10 mouse cellular contexts compared by ENCODE assay signal in the genomic region with DNA sequence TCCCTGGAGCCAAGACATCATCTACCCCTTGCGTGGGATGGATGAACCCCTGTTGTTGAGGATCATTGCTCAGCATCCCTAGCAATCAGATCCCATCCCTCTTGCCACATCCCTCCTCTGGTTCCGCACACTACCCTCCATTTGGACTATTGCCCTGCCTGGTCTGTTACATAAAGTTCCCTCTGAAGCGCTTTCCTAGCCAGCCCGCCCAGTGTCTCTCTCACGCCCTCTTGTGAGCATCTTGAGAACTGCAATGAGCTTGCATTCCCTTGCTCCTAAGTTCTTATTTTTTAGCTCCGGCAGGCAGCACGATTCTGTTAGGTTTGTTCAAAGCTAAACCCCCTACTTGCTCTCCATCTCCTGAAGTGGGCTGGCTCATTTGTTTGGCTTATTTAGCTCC. TPM values are rescaled to one million over a fixed set of nuclear protein-coding genes. Genes with fewer than 3 reads are reported as not detected.
DNase-seq lines count a peak whose midpoint lies in the region; ATAC-seq lines count a peak whose summit lies in the region.
"Had no signal": no experiment of that assay in that cellular context is flagged by ENCODE, and none has a peak within 500 bp of the region (broad histone marks: within the 10 kb centered on the region; RNA-seq: fewer than 3 reads in every experiment).

No protein-coding gene starts in this region.

- H3K36me3 ChIP-seq in liver, embryonic 16.5 days (ENCODE audit: control insufficient read depth, insufficient read depth): no peaks in the 10 kb centered on the region

- H3K4me3 ChIP-seq in liver, embryonic 16.5 days (ENCODE audit: low read depth, low read length): no peak overlapping the region

- ATAC-seq in liver, embryonic 16.5 days (ENCODE audit: low read depth): 0 out of 2 replicates have a peak, but pooled peaks have one; percentile 27

- H3K4me2 ChIP-seq in liver, embryonic 16.5 days (ENCODE audit: low read depth, low read length): no peak overlapping the region

- 25% methylated on average over 7 of the region's 7 CpGs for WGBS in liver, embryonic 16.5 days (ENCODE audit: insufficient replicate concordance)

- no peaks in the 10 kb centered on the region for H3K27me3 ChIP-seq in liver, embryonic 16.5 days (ENCODE audit: control insufficient read depth, insufficient read depth, low read depth, low read length)

- H3K9me3 ChIP-seq in liver, embryonic 16.5 days (replicated peaks; ENCODE audit: control insufficient read depth, low read length): no peaks in the 10 kb centered on the region

- no peak overlapping the region for H3K27ac ChIP-seq in liver, embryonic 16.5 days (ENCODE audit: low read length)

- DNase-seq in gastrocnemius, postnatal 10 days: peak; percentile 12
- DNase-seq in gastrocnemius, postnatal 25 days: no peak
- DNase-seq in adipocyte (ENCODE audit: low spot score): peak; percentile 36
- peak; percentile 77 for DNase-seq in embryo, embryonic 10 days (ENCODE audit: low spot score)
- peak; percentile 78 for DNase-seq in kidney, postnatal 10 days
- peak; percentile 46 for DNase-seq in right cerebral cortex, postnatal 4 days
- DNase-seq in urinary bladder, postnatal 25 days (ENCODE audit: low spot score): no peak

- no peak overlapping the region for H3K9ac ChIP-seq in liver, embryonic 16.5 days (ENCODE audit: low read depth, low read length)

- no peaks in the 10 kb centered on the region for H3K4me1 ChIP-seq in liver, embryonic 16.5 days (ENCODE audit: control insufficient read depth, low read depth, low read length)

RNA-seq across cellular contexts. Expression of a gene that starts 6.2 kb away (rescaled TPM):
- total RNA-seq in gastrocnemius, postnatal 10 days (2021): under 1 TPM in 1 of 2 experiments, not detected in 1; 0.16 TPM
- total RNA-seq in gastrocnemius, postnatal 25 days (2021): under 1 TPM; 0.18 to 0.78 TPM
- 0.19 and 0.46 TPM in 2 replicates for polyA plus RNA-seq in liver, embryonic 16.5 days (2015; fragmentation: Nextera tagmentation; extraction: Ambion mirVana)
- polyA plus RNA-seq: spleen, adult 2 months had no signal

RNA-seq across cellular contexts. Expression of a gene that starts 10.2 kb away (rescaled TPM):
- total RNA-seq in gastrocnemius, postnatal 10 days (2021): not detected
- total RNA-seq in gastrocnemius, postnatal 25 days (2021): not detected
- not detected in 2 replicates for polyA plus RNA-seq in liver, embryonic 16.5 days (2015; fragmentation: Nextera tagmentation; extraction: Ambion mirVana)
- total RNA-seq: heart, postnatal 10 days had no signal
- polyA plus RNA-seq: spleen, adult 2 months had no signal

RNA-seq across cellular contexts. Expression of a gene that starts 34.0 kb away (rescaled TPM):
- not detected for total RNA-seq in gastrocnemius, postnatal 10 days (2021)
- not detected for total RNA-seq in gastrocnemius, postnatal 25 days (2021)
- not detected in 2 replicates for polyA plus RNA-seq in liver, embryonic 16.5 days (2015; fragmentation: Nextera tagmentation; extraction: Ambion mirVana)
- total RNA-seq: heart, postnatal 10 days had no signal

RNA-seq across cellular contexts. Expression of a gene that starts 41.1 kb away (rescaled TPM):
- not detected for total RNA-seq in gastrocnemius, postnatal 10 days (2021)
- total RNA-seq in gastrocnemius, postnatal 25 days (2021): not detected
- not detected in 2 replicates for polyA plus RNA-seq in liver, embryonic 16.5 days (2015; fragmentation: Nextera tagmentation; extraction: Ambion mirVana)
- total RNA-seq: heart, postnatal 10 days had no signal

RNA-seq across cellular contexts. Expression of a gene that starts 54.0 kb away (rescaled TPM):
- not detected for total RNA-seq in gastrocnemius, postnatal 10 days (2021)
- total RNA-seq in gastrocnemius, postnatal 25 days (2021): not detected
- not detected in 2 replicates for polyA plus RNA-seq in liver, embryonic 16.5 days (2015; fragmentation: Nextera tagmentation; extraction: Ambion mirVana)

Comparison
In these comparisons a context has a peak if more than half of its experiments do, and no peak if none do; other contexts are left out.
1. DNase-seq: peak in gastrocnemius, postnatal 10 days (single experiment), adipocyte (single experiment), embryo, embryonic 10 days (single experiment), kidney, postnatal 10 days (single experiment) and right cerebral cortex, postnatal 4 days (single experiment); none in gastrocnemius, postnatal 25 days (single experiment) and urinary bladder, postnatal 25 days (single experiment).